In genomic region chr3:94930386-94931266, GRCm38 (mm10) we compare ENCODE assay signal across 8 mouse cellular contexts. TPM values are rescaled to one million over a fixed set of nuclear protein-coding genes. Genes with fewer than 3 reads are reported as not detected.
A peak's percentile ranks its signal among the peaks of the same experiment; 100 is the strongest.
DNase-seq lines count a peak whose midpoint lies in the region; ATAC-seq and TF ChIP-seq lines count a peak whose summit lies in the region.
"Not testable (repeated sequence)": the region's sequence is repeated elsewhere in the genome, so short reads cannot be mapped to it uniquely, and the experiment has no call there.

No protein-coding gene starts in this region.

- not testable (repeated sequence) for H3K4me2 ChIP-seq in kidney, embryonic 15.5 days; lung, embryonic 16.5 days (ENCODE audit: low read depth, low read length)

- DNase-seq in adrenal gland, adult (ENCODE audit: inconsistent age in 2 of 2, low spot score in 1 of 2): peak; percentile 50 to 81
- peak; percentile 52 to 61 for DNase-seq in heart, adult 18-20 months
- peak; percentile 22 to 52 for DNase-seq in heart, postnatal 36 days
- DNase-seq in liver, adult 2 months (ENCODE audit: extremely low read depth, low read depth, low spot score): peak; percentile 81
- peak; percentile 78 for DNase-seq in yolk sac, embryonic 10.5 days (ENCODE audit: low spot score)

- TF ChIP-seq POLR2A in liver, adult 2 months (IDR thresholded peaks at IDR 0.05; ENCODE audit: extremely low read depth, insufficient read depth, low read length); small intestine, adult 2 months (IDR thresholded peaks at IDR 0.05; ENCODE audit: low read depth, low read length): not testable (repeated sequence)

- 34% methylated on average over 7 of the region's 7 CpGs for WGBS in kidney, embryonic 15.5 days
- 38% methylated on average over 7 of the region's 7 CpGs for WGBS in liver, adult 2 months
- WGBS in lung, embryonic 16.5 days: 28% methylated on average over 7 of the region's 7 CpGs
- 34% methylated on average over 7 of the region's 7 CpGs for WGBS in small intestine, adult 2 months

- H3K4me3 ChIP-seq in kidney, embryonic 15.5 days (replicated peaks); liver, adult 2 months (ENCODE audit: insufficient read depth, low read depth, low read length); lung, embryonic 16.5 days (ENCODE audit: low read length); small intestine, adult 2 months (ENCODE audit: low read depth, low read length): not testable (repeated sequence)

- intact Hi-C loops in heart, postnatal 36 days (cut with DNase I): loop anchor here (5.0 kb wide), 1 partner anchor 238 kb away; the partner anchor contains the start of gene Selenbp2

- 0 out of 2 replicates have a peak, but pooled peaks have one; percentile 22 for ATAC-seq in kidney, embryonic 15.5 days (replicated peaks; ENCODE audit: low FRiP score)
- ATAC-seq in lung, embryonic 16.5 days (ENCODE audit: low read depth): peak; percentile 15

- H3K9ac ChIP-seq in kidney, embryonic 15.5 days; liver, adult 2 months (ENCODE audit: low read depth, low read length); lung, embryonic 16.5 days (ENCODE audit: low read length): not testable (repeated sequence)

- peaks cover 33% of the 10 kb centered on the region for H3K4me1 ChIP-seq in kidney, embryonic 15.5 days
- H3K4me1 ChIP-seq in liver, adult 2 months (ENCODE audit: control insufficient read depth, insufficient read depth, low read length); small intestine, adult 2 months (ENCODE audit: control insufficient read depth, insufficient read depth, insufficient read length, low read length): not testable (repeated sequence)
- H3K4me1 ChIP-seq in lung, embryonic 16.5 days (replicated peaks; ENCODE audit: control insufficient read depth, insufficient read depth, low read length): peaks cover 12% of the 10 kb centered on the region

- not testable (repeated sequence) for H3K79me2 ChIP-seq in liver, adult 2 months (ENCODE audit: control insufficient read depth, insufficient read depth, low read length)

- H3K27ac ChIP-seq in kidney, embryonic 15.5 days: peak overlapping the region; percentile 78
- peak overlapping the region; percentile 41 for H3K27ac ChIP-seq in liver, adult 2 months (replicated peaks; ENCODE audit: insufficient read depth, low read depth, low read length)
- peak overlapping the region; percentile 83 for H3K27ac ChIP-seq in lung, embryonic 16.5 days (ENCODE audit: low read length)
- peak overlapping the region; percentile 35; the same call in 1 of the 2 replicates for H3K27ac ChIP-seq in small intestine, adult 2 months (ENCODE audit: insufficient read depth, low read depth, low read length)

- TF ChIP-seq CTCF in liver, adult 2 months (IDR thresholded peaks at IDR 0.05; ENCODE audit: low read depth, low read length); small intestine, adult 2 months (IDR thresholded peaks at IDR 0.05; ENCODE audit: extremely low read depth, insufficient read length, insufficient replicate concordance, low read depth, low read length): not testable (repeated sequence)

- H3K9me3 ChIP-seq in kidney, embryonic 15.5 days (replicated peaks); lung, embryonic 16.5 days (ENCODE audit: control insufficient read depth, low read length): not testable (repeated sequence)

- not testable (repeated sequence) for H3K36me3 ChIP-seq in kidney, embryonic 15.5 days; liver, adult 2 months (ENCODE audit: control insufficient read depth, insufficient read depth, low read length); lung, embryonic 16.5 days (ENCODE audit: control insufficient read depth, insufficient read depth, low read length); small intestine, adult 2 months (ENCODE audit: control insufficient read depth, insufficient read depth, low read length)

- not testable (repeated sequence) for H3K27me3 ChIP-seq in kidney, embryonic 15.5 days; liver, adult 2 months (ENCODE audit: control insufficient read depth, insufficient read depth, low read length); lung, embryonic 16.5 days (ENCODE audit: control insufficient read depth, insufficient read depth, low read depth, low read length); small intestine, adult 2 months (ENCODE audit: control insufficient read depth, insufficient read depth, low read length)

RNA-seq across cellular contexts. Expression of gene Selenbp1, which starts 2.2 kb away (rescaled TPM):
- total RNA-seq in heart, adult 18-20 months (2021): 100 to 1,000 TPM in 1 of 2 experiments, 10 to 100 TPM in 1; 97.9 to 127 TPM
- total RNA-seq in heart, postnatal 36 days (2021): 100 to 1,000 TPM; 110 to 122 TPM
- 60.6 and 62.4 TPM in 2 replicates for polyA plus RNA-seq in kidney, embryonic 15.5 days (2015; fragmentation: Nextera tagmentation; extraction: Ambion mirVana)
- total RNA-seq in liver, adult 2 months (2014; rRNA removed): 631 and 642 TPM in 2 replicates
- polyA plus RNA-seq in liver, adult 2 months (2012; rRNA removed): 641 and 744 TPM in 2 replicates
- 341 and 430 TPM in 2 replicates for polyA plus RNA-seq in lung, embryonic 16.5 days (2015; fragmentation: Nextera tagmentation; extraction: Ambion mirVana)
- 30.5 and 50.4 TPM in 2 replicates for polyA plus RNA-seq in small intestine, adult 2 months (2012; rRNA removed)

RNA-seq across cellular contexts. Expression of gene Rfx5, which starts 23.2 kb away (rescaled TPM):
- 1 to 10 TPM; 5.4 to 8.8 TPM for total RNA-seq in heart, adult 18-20 months (2021)
- 1 to 10 TPM; 4.4 to 6.5 TPM for total RNA-seq in heart, postnatal 36 days (2021)
- 8.9 and 10.8 TPM in 2 replicates for polyA plus RNA-seq in kidney, embryonic 15.5 days (2015; fragmentation: Nextera tagmentation; extraction: Ambion mirVana)
- 6.4 and 7.0 TPM in 2 replicates for total RNA-seq in liver, adult 2 months (2014; rRNA removed)
- polyA plus RNA-seq in liver, adult 2 months (2012; rRNA removed): 6.0 and 7.1 TPM in 2 replicates
- 8.9 and 10.0 TPM in 2 replicates for polyA plus RNA-seq in lung, embryonic 16.5 days (2015; fragmentation: Nextera tagmentation; extraction: Ambion mirVana)
- 5.5 and 5.7 TPM in 2 replicates for polyA plus RNA-seq in small intestine, adult 2 months (2012; rRNA removed)

RNA-seq across cellular contexts. Expression of gene Psmb4, which starts 43.9 kb away (rescaled TPM):
- total RNA-seq in heart, adult 18-20 months (2021): 100 to 1,000 TPM; 223 to 258 TPM
- total RNA-seq in heart, postnatal 36 days (2021): 100 to 1,000 TPM; 231 to 243 TPM
- polyA plus RNA-seq in kidney, embryonic 15.5 days (2015; fragmentation: Nextera tagmentation; extraction: Ambion mirVana): 340 and 342 TPM in 2 replicates
- 246 and 264 TPM in 2 replicates for total RNA-seq in liver, adult 2 months (2014; rRNA removed)
- polyA plus RNA-seq in liver, adult 2 months (2012; rRNA removed): 266 and 271 TPM in 2 replicates
- 306 and 339 TPM in 2 replicates for polyA plus RNA-seq in lung, embryonic 16.5 days (2015; fragmentation: Nextera tagmentation; extraction: Ambion mirVana)
- 98.8 and 173 TPM in 2 replicates for polyA plus RNA-seq in small intestine, adult 2 months (2012; rRNA removed)

RNA-seq across cellular contexts. Expression of gene Pi4kb, which starts 43.9 kb away (rescaled TPM):
- 10 to 100 TPM; 23.7 to 26.6 TPM for total RNA-seq in heart, adult 18-20 months (2021)
- 10 to 100 TPM; 24.6 to 30.3 TPM for total RNA-seq in heart, postnatal 36 days (2021)
- polyA plus RNA-seq in kidney, embryonic 15.5 days (2015; fragmentation: Nextera tagmentation; extraction: Ambion mirVana): 21.4 and 27.5 TPM in 2 replicates
- 26.5 and 30.8 TPM in 2 replicates for total RNA-seq in liver, adult 2 months (2014; rRNA removed)
- polyA plus RNA-seq in liver, adult 2 months (2012; rRNA removed): 25.3 and 26.0 TPM in 2 replicates
- 25.1 and 25.7 TPM in 2 replicates for polyA plus RNA-seq in lung, embryonic 16.5 days (2015; fragmentation: Nextera tagmentation; extraction: Ambion mirVana)
- 14.2 and 20.9 TPM in 2 replicates for polyA plus RNA-seq in small intestine, adult 2 months (2012; rRNA removed)
